Mouse (Mus musculus) kidney, postnatal 4 days (tissue): Measurements from ENCODE around the gene Pex3.
A peak's percentile ranks its signal among the peaks of the same experiment; 100 is the strongest.

ENCODE experiments used
- DNase-seq, 2 experiments: peaks; one replicate each; pipeline ENCODE4 v3.0.0; 2021; ENCODE audit warnings: mixed read lengths in 2 of 2

Gene Pex3

GRCm38 (mm10) chr10:13552646-13553497, at the start of gene Pex3, which contains the start of gene Adat2:
Pex3 (minus strand) TSS chr10:13553142.
Adat2 (plus strand) TSS chr10:13552894.
- peak; percentile 93 to 95 for DNase-seq

- no peak for DNase-seq
These were observed 48.0 kb upstream of the Pex3 start for GRCm38 (mm10) chr10:13600926-13601325.

- no peak for DNase-seq
These were observed 44.5 kb upstream of the Pex3 start for GRCm38 (mm10) chr10:13597491-13597890.

GRCm38 (mm10) chr10:13596866-13597265, 43.9 kb upstream of the Pex3 start:
- peak; percentile 7 to 25 for DNase-seq

- DNase-seq, result no peak
These were observed 43.1 kb upstream of the Pex3 start for GRCm38 (mm10) chr10:13596073-13596472.

GRCm38 (mm10) chr10:13593529-13593928, 40.6 kb upstream of the Pex3 start:
- no peak for DNase-seq

GRCm38 (mm10) chr10:13592196-13592595, 39.3 kb upstream of the Pex3 start:
- no peak for DNase-seq

- DNase-seq, result no peak
These were observed 35.0 kb upstream of the Pex3 start for GRCm38 (mm10) chr10:13587914-13588313.

GRCm38 (mm10) chr10:13577123-13577522, 24.2 kb upstream of the Pex3 start:
- no peak for DNase-seq

GRCm38 (mm10) chr10:13572410-13572809, 19.5 kb upstream of the Pex3 start:
- no peak for DNase-seq

GRCm38 (mm10) chr10:13572003-13572402, 19.1 kb upstream of the Pex3 start:
- DNase-seq, result peak in 1 of 2 experiments; percentile 16

- DNase-seq, result no peak
These were observed 18.0 kb upstream of the Pex3 start for GRCm38 (mm10) chr10:13570697-13571538.

GRCm38 (mm10) chr10:13569818-13570217, 16.9 kb upstream of the Pex3 start:
- DNase-seq, result peak in 1 of 2 experiments; percentile 16

GRCm38 (mm10) chr10:13566393-13566792, 13.5 kb upstream of the Pex3 start:
- no peak for DNase-seq

GRCm38 (mm10) chr10:13565080-13565448, 12.1 kb upstream of the Pex3 start:
- DNase-seq, result no peak

GRCm38 (mm10) chr10:13564364-13565079, 11.6 kb upstream of the Pex3 start:
- peak; percentile 80 to 84 for DNase-seq

GRCm38 (mm10) chr10:13560014-13560674, 7.2 kb upstream of the Pex3 start:
- no peak for DNase-seq

GRCm38 (mm10) chr10:13554316-13554715, 1.4 kb upstream of the Pex3 start:
- no peak for DNase-seq

- no peak for DNase-seq
These were observed 600 bp upstream of the Pex3 start for GRCm38 (mm10) chr10:13553498-13553985.

- DNase-seq, result no peak
These were observed 11.2 kb downstream of the Pex3 start for GRCm38 (mm10) chr10:13541721-13542120.

- DNase-seq, result no peak
These were observed 13.1 kb downstream of the Pex3 start for GRCm38 (mm10) chr10:13539769-13540333.

- DNase-seq, result no peak
These were observed 16.2 kb downstream of the Pex3 start for GRCm38 (mm10) chr10:13536706-13537105.
